Mouse (Mus musculus) bone marrow macrophage, adult 2 months (primary cell): Measurements from ENCODE around the gene Zfp142.

Source experiments
- CTCF ChIP-seq: IDR thresholded peaks from 2 replicates; pipeline ENCODE4 v1.5.1; 2012; ENCODE audit warnings: low read depth, mild to moderate bottlenecking, low read length, moderate library complexity
- POLR2A ChIP-seq: IDR thresholded peaks from 2 replicates; pipeline ENCODE4 v1.6.1; 2012; ENCODE audit warnings: mild to moderate bottlenecking, low read depth, low read length, borderline replicate concordance

- TF ChIP-seq CTCF (no peak), POLR2A (no peak)
Observed at GRCm38 (mm10) chr1:74542451-74542961, 45.5 kb downstream of the Zfp142 start, which contains the start of gene Plcd4.
